Mouse (Mus musculus): Measurements from ENCODE around the gene Shank1.

Shank1 gene

DNA sequence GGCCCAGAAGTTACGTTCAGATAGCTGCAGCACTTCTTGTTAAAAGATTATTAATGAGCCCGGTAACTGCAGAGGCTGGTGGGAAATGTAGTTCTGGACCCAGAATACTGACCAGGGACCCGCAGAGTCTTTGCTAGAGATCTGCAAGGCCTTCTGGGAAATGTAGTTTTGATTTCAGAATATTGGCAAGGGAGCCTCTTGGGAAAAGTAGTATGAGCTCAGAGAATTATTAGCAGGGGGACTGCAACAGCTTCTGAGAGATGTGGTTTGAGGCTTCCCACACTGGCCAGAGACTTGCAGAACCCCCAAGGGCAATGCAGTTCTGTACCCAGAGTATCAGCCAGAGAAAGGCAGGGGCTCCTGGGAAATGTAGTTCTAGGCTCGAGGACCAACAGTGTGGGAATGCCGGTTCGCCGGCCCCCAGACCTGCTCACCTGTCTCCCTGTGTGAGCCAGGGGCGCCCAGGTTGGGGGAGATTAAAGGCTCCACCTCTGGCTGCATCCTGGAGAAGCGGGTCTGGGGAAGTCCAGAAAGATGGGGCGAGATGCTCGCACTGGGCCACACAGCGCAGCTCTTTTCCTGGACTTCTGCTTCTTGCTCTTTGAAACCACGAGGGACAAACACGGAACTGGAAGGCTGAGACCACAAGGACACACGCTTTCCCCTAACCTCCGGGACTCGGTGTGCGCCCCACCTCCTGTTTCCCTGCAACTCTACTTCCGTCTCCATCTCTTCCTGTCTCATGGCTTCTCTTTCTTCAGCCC, 64.0 kb downstream of the Shank1 start:
- peak; percentile 95 for DNase-seq (ENCODE audit: low spot score)

DNA sequence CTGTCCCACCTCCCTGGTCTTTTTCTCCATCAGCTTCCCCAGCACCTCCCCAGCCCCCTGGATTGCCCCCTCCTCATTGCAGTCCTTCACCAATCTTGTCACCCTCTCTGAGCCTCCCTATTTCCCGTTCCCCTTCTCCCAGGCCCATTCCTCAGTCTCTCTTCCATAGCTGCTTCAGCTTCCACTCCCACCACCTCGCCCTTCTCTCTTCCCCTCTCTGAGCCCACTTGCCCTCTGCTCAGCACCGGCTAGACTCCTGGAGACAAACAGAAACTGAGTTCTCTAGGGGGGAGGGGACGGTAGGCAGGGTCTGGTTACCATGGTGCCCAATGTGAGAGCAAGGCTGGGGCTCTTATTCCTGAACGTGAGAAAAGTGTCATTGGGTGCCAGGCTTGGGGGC, 64.7 kb downstream of the Shank1 start:
- no peak for DNase-seq (ENCODE audit: low spot score)

DNA sequence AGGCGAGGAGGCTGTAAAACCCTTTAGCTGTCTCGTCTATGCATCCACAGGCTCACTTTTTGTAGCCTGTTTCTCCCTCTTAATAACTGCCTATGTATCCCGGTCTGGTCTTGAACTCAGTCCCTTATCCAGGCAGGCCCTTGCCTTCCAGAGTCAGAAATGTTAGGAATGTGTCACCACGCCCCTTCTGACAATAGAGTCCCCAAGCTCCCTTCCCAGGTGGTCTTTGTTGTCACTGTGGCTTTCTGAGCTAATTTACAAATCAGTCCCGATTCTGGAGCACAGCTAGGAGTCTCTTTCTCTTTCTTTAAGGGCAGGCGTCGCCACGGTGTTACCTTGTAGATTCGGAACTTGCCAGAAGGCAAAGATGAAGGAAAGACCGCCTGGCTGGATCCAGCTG, 65.2 kb downstream of the Shank1 start:
- DNase-seq (ENCODE audit: low spot score): no peak

DNA sequence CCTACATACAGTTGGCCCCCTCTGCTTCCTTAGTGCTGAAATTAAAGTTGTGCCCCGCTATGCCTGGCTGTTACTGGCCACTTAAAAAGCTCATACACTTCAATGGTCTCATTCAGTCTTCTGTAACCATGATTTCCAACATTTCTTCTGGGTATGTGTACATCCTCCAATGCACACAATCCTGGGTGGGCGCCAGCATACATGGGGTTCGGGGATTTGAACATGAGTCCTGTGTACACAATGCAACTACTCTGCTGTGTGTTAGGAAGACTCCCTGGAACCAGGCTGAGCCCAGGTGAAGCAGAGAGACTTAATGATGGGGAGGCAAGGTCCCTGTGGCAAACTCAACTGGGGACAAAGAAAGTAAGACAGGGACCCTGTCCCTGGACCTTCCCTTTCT, 65.7 kb downstream of the Shank1 start:
- DNase-seq (ENCODE audit: low spot score): no peak

DNA sequence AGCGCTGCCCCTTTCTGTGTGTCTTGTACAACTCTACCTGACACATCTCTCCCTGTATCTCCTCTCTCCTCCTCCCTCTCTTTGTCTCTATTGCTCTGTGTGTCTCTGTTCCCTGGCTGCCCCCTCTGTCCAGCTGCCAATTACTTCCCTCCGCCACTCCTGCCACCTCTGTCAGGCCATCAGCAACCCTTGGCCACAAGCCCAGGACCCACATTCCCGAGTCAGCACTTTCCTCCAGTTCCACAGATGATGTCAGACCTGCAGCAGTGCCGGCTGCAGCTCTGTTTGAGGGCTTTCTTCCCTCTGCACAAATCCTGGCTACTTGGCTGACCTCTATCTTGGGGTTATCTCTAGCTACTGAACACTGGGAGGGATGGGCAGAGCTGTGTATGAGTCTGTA, 68.2 kb downstream of the Shank1 start:
- DNase-seq (ENCODE audit: low spot score): no peak

DNA sequence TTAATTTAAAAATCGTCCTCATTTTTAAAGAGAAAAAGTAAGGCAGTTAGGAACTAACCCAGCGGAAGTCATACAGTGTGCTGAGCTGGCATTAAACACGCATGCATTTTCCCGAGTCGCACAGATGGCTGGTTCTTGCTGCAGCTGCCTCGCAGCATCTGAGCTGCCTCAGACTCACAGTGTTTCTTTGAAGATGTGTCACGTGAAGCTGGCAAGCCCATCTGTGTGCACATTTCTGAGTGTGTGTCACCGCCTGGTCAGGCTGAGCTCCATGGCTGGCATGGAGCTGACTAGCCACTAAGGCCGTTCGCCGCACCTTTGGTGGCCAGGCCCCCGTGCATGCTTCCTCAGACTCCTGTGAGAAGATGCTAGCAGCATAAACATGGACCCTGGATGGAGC, 72.5 kb downstream of the Shank1 start:
- peak; percentile 86 for DNase-seq (ENCODE audit: low spot score)

DNA sequence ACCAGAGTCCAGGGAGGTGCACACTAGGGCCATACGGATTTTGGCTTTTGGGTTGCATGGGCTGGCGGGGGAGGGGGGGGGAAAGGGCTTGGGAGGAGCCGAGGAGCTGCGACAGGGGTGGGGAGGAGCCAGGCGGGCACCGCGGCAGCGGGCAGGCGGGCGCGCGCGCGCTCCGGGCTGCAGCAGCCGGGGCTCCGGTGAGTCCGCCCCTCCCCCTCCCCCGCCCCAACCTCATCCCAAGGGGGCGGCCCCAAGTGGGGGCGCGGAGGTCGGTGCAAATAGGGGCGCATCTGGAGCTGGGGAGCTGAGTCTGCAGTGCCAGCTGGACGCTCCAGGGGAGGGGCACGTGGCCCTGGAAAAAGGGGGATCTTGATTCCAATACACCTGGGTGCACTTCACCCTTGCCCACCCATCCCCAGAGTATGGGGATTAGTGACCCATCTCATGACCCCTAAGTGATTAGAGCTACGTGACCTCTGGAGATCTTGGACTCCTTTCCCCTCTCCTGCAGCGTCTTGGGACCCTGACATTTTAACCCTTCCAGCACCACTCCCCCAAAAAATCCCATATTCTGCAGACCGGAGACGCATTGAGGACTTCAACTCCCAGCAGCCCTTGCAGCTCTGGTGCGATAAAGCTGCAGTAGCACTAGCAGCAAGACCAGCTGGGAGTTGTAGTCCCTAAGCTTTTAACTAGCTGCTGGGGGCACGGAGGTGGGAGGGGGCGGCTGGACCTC, 74.1 kb downstream of the Shank1 start, which contains the start of gene Syt3:
Syt3 (plus strand) TSS at position 123 of the 736 bp plus-strand sequence.
- DNase-seq (ENCODE audit: low spot score): peak; percentile 83

DNA sequence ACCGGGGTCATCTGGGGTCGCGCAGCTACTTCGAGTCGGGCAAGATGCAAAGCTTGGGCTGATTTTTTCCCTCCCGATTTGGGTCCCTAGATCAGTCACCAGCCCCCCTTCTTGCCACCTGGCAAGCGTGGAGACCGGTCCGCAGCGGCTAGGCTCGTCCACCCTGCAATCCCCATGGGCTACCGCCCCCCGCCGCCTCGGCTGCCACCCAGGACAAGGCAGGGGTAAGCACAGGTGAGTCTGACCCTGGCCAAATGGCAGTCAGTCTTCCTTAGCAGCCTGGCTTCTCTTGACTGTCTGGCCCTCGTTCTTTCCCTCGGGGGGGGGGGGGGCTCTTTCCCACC, 74.6 kb downstream of the Shank1 start:
- no peak for DNase-seq (ENCODE audit: low spot score)

DNA sequence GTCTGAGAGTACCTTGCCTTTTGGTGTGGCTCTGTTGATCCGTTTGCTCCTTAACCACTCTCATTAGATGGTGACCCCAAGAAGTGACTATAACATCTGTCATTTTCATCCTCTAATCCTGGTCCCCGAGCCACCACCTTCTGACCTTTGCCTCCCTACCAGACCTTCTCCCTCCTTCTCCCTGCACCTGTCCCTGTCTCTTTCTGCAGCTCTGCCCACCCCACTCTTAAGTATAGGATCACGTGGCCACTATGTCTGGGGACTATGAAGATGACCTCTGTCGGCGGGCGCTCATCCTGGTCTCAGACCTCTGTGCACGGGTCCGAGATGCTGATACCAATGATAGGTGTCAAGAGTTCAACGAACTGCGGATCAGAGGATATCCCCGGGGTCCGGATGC, 75.7 kb downstream of the Shank1 start, which contains the start of gene 1700008O03Rik:
1700008O03Rik (minus strand) TSS at position 101 of the 400 bp plus-strand sequence.
- no peak for DNase-seq (ENCODE audit: low spot score)

DNA sequence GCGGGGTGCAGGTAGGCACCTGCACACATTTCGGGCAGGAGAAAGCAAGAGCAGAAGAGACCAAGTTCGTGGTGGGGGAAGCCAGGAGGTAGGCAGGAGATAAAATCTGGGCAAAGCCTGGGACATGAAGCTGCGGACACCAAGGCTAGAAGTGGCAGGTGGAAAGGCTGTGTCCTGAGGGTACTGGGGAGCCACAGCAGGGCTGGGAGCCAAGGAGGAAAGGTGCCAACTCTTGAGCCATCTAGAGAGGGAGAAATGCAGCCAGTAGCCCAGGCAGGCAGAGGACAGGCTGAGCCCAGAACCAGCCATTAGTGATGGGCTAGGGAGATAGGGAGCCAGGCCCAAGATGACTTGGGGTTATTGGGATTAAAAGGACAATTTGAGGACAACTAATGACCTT, 81.8 kb downstream of the Shank1 start:
- no peak for DNase-seq (ENCODE audit: low spot score)

DNA sequence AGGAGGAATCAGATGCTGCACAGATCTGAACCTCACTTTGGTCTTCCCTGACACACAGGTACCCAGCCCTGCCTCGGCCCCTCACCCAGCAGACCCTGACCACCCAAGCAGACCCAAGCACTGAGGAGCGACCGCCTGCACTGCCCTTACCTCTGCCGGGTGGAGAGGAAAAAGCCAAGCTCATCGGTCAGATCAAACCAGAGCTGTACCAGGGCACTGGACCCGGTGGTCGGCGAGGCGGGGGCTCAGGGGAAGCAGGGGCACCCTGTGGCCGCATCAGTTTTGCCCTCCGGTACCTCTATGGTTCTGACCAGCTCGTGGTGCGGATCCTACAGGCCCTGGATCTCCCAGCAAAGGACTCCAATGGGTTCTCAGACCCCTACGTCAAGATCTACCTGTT, 82.3 kb downstream of the Shank1 start:
- no peak for DNase-seq (ENCODE audit: low spot score)

DNA sequence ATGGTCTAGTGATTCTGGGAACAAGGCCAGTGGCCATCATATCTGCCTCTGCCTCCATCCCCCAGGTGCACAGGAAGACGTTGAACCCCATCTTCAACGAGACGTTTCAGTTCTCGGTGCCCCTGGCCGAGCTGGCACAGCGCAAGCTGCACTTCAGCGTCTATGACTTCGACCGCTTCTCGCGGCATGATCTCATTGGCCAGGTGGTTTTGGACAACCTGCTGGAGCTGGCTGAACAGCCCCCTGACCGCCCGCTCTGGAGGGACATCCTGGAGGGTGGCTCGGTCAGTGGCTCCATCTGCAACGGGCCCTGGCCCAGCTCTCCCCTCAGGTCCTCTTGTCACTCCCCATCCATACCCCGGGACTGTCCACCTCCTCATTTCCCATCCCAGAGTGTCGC, 83.2 kb downstream of the Shank1 start:
- DNase-seq (ENCODE audit: low spot score): no peak

DNA sequence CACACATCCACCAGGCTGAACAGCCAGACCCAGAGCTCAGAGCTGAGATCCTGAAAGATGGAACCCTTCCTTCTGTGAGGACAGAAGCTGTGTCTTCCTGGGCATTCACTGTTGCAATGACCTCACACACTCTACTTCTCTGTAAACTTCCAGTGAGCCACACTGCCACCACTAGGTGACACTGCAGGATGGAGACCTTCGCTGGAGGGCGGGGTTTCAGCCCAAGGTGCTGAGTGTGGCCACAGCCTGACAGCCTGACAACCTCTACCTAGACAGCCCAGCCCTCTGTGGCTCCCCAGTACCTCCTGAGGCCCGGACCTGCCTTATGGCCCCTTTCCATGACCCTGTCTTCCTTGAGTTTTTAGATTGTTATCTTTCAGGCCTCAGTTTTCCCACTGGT, 88.5 kb downstream of the Shank1 start:
- DNase-seq (ENCODE audit: low spot score): peak; percentile 61

DNA sequence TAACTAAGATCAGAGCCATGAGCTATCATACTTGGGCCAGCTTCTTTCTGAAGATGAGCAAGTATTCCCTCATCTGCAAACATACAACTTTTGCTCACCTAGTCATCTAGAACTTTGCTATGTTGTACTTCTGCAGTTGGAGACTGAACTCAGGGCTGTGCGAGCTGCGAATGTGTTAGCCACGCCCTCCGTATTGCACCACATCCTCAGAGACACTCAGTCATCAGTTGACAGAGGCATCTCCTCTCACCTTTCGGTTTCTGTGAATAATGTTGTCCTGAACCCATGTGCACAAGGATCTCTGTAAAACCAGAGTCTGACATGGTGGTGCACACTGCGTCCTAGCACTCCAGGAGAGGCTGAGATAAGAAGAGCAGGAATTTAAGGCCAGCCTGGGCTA, 91.6 kb downstream of the Shank1 start:
- DNase-seq (ENCODE audit: low spot score): no peak

DNA sequence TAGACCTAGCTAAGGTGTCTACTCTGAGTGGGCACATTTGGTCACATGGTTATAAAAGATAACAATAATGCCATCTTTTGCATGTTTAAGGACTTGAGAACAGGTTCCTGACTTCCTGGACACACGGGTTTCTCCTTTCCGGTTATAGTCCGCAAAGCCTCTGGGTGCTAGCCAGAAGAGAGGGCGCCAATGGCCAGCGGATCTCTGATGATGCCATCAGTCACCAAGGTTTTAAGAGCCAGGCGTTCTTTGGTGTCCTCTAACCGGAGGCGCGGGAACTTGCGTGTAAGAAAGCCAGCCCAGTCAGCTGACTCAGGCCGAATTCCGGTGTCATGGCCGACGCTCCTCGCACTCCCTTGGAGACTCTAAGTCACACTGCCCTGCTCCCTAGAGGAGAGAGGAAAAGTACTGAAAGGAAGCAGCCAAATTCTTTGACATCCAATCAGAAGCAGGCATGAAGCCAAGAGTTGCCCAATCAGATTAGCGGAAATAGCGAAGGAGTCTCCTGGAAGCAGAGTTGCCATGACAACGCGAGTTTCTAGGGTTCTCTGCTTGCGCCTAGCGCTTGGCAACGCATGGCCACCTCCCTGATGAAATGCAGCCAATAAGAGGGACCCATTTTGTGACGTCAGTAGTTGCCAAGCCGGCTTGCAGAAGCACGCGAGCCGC, 95.4 kb downstream of the Shank1 start:
- DNase-seq (ENCODE audit: low spot score): peak; percentile 98

DNA sequence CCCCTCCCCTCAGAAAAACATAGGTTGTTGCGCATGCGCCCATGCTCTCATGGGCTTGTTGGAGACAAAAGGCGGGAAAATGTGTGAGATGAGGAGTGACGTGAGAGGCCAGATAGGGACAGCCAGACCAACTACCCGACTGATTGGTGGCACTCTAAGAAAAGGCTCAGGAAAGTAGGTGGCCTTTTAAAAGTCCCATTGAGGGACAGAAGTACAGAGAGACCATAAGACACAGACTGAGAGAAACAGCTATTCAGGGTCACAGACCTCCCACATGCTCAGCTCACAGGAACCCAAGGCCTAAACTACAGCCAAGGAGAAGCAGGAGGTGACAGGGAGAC, 95.9 kb downstream of the Shank1 start:
- DNase-seq (ENCODE audit: low spot score): no peak
